Mouse (Mus musculus) T-helper 1 cell (primary cell): ENCODE measurements around the gene Cables2.

ENCODE experiments used
- in situ Hi-C: fragments of 300-600 bp; cut with MboI, MseI; formaldehyde crosslinking; loops from one replicate; pipeline ENCODE4 v1.15.1; 2025; ENCODE audit warnings: high pct_unique_total_duplicates

Cables2 gene

GRCm38 (mm10) chr2:180256296-180257000 is 16.8 kb downstream of the Cables2 start:
- in situ Hi-C loops = no loop called here

- in situ Hi-C loops = no loop called here
Measured at GRCm38 (mm10) chr2:180255701-180256100, 17.6 kb downstream of the Cables2 start.

- in situ Hi-C loops = no loop called here
Measured at GRCm38 (mm10) chr2:180254436-180255209, 18.7 kb downstream of the Cables2 start.

GRCm38 (mm10) chr2:180251838-180252237 is 21.5 kb downstream of the Cables2 start:
- in situ Hi-C loops = no loop called here

- in situ Hi-C loops = no loop called here
Measured at GRCm38 (mm10) chr2:180250930-180251611, 22.2 kb downstream of the Cables2 start.

GRCm38 (mm10) chr2:180248947-180249660 is 24.2 kb downstream of the Cables2 start:
- in situ Hi-C loops = no loop called here

- in situ Hi-C loops = no loop called here
Measured at GRCm38 (mm10) chr2:180247916-180248315, 25.4 kb downstream of the Cables2 start.

GRCm38 (mm10) chr2:180243108-180243507 is 30.2 kb downstream of the Cables2 start:
- in situ Hi-C loops = loop anchor here (5.0 kb wide), 1 partner anchor 51 kb away; no protein-coding TSS in a partner anchor

GRCm38 (mm10) chr2:180238591-180238990 is 34.7 kb downstream of the Cables2 start:
- in situ Hi-C loops = no loop called here

- in situ Hi-C loops = no loop called here
Measured at GRCm38 (mm10) chr2:180237601-180238345, 35.5 kb downstream of the Cables2 start.

- in situ Hi-C loops = no loop called here
Measured at GRCm38 (mm10) chr2:180236930-180237329, 36.4 kb downstream of the Cables2 start.

- in situ Hi-C loops = no loop called here
Measured at GRCm38 (mm10) chr2:180236500-180236899, 36.8 kb downstream of the Cables2 start.

- in situ Hi-C loops = no loop called here
Measured at GRCm38 (mm10) chr2:180235788-180236187, 37.5 kb downstream of the Cables2 start.

GRCm38 (mm10) chr2:180234980-180235379 is 38.3 kb downstream of the Cables2 start:
- in situ Hi-C loops = no loop called here

- in situ Hi-C loops = no loop called here
Measured at GRCm38 (mm10) chr2:180234353-180234752, 38.9 kb downstream of the Cables2 start.

- in situ Hi-C loops = no loop called here
Measured at GRCm38 (mm10) chr2:180233101-180233904, 40.0 kb downstream of the Cables2 start.

GRCm38 (mm10) chr2:180230482-180230881 is 42.8 kb downstream of the Cables2 start:
- in situ Hi-C loops = no loop called here

- in situ Hi-C loops = no loop called here
Measured at GRCm38 (mm10) chr2:180229129-180229528, 44.2 kb downstream of the Cables2 start.

GRCm38 (mm10) chr2:180228592-180228991 is 44.7 kb downstream of the Cables2 start:
- in situ Hi-C loops = no loop called here

GRCm38 (mm10) chr2:180228060-180228458 is 45.2 kb downstream of the Cables2 start:
- in situ Hi-C loops = no loop called here
